Comparison of ENCODE assay signal across 9 mouse cellular contexts in the genomic region with DNA sequence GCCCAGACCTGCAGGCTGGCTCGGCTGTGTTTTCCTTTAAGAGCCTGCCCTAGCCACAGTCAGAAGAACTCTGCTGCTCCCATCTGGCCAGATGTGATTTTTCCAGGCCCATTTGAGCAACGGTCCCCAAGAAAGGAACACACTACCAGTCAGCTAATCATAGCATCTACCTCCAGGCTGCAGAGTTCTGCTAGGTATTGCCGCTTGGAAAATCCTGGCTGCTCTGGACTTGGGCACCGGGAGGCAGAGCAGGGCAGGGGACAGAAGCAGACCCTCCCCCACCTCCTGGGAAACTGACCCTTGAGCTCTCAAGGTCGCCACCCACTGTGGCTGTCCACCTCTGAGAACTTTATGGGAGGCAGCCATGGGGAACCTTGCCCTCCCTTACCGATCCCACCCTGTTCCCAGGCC. TPM values are rescaled to one million over a fixed set of nuclear protein-coding genes. Genes with fewer than 3 reads are reported as not detected.
DNase-seq lines count a peak whose midpoint lies in the region; ATAC-seq lines count a peak whose summit lies in the region.
"Had no signal": no experiment of that assay in that cellular context is flagged by ENCODE, and none has a peak within 500 bp of the region (broad histone marks: within the 10 kb centered on the region; RNA-seq: fewer than 3 reads in every experiment).

No protein-coding gene starts in this region.

- H3K4me2 ChIP-seq in hindbrain, embryonic 14.5 days (replicated peaks): no peak overlapping the region
- H3K4me2 ChIP-seq: stomach, embryonic 15.5 days had no signal

- peaks cover 38% of the 10 kb centered on the region for H3K4me1 ChIP-seq in hindbrain, embryonic 10.5 days (replicated peaks)
- H3K4me1 ChIP-seq in hindbrain, embryonic 14.5 days (replicated peaks; ENCODE audit: control insufficient read depth, insufficient read depth, low read length): no peaks in the 10 kb centered on the region; the same call in 1 of the 2 replicates
- H3K4me1 ChIP-seq in limb, embryonic 10.5 days: peaks cover 18% of the 10 kb centered on the region
- H3K4me1 ChIP-seq: stomach, embryonic 15.5 days had no signal

- peak overlapping the region; percentile 14; the same call in 1 of the 2 replicates for H3K27ac ChIP-seq in hindbrain, embryonic 10.5 days
- H3K27ac ChIP-seq in hindbrain, embryonic 14.5 days: no peak overlapping the region
- H3K27ac ChIP-seq in limb, embryonic 10.5 days: peak overlapping the region; percentile 30; the same call in 1 of the 2 replicates
- H3K27ac ChIP-seq: stomach, embryonic 15.5 days had no signal

- H3K9ac ChIP-seq in hindbrain, embryonic 14.5 days: no peak overlapping the region
- H3K9ac ChIP-seq: stomach, embryonic 15.5 days had no signal

- no peak overlapping the region for H3K4me3 ChIP-seq in hindbrain, embryonic 10.5 days
- no peak overlapping the region for H3K4me3 ChIP-seq in hindbrain, embryonic 14.5 days (replicated peaks; ENCODE audit: low read length)
- H3K4me3 ChIP-seq in limb, embryonic 10.5 days: no peak overlapping the region; the same call in 1 of the 2 replicates
- H3K4me3 ChIP-seq: stomach, embryonic 15.5 days had no signal

- no peaks in the 10 kb centered on the region for H3K36me3 ChIP-seq in hindbrain, embryonic 10.5 days
- no peaks in the 10 kb centered on the region for H3K36me3 ChIP-seq in hindbrain, embryonic 14.5 days (replicated peaks; ENCODE audit: control insufficient read depth, insufficient read depth)
- H3K36me3 ChIP-seq in limb, embryonic 10.5 days: no peaks in the 10 kb centered on the region
- H3K36me3 ChIP-seq: stomach, embryonic 15.5 days had no signal

- 36% methylated on average over 6 of the region's 6 CpGs for WGBS in hindbrain, embryonic 10.5 days
- 38% methylated on average over 6 of the region's 6 CpGs for WGBS in hindbrain, embryonic 14.5 days
- 38% methylated on average over 6 of the region's 6 CpGs for WGBS in limb, embryonic 10.5 days

- no peaks in the 10 kb centered on the region for H3K9me3 ChIP-seq in hindbrain, embryonic 10.5 days
- H3K9me3 ChIP-seq in hindbrain, embryonic 14.5 days (ENCODE audit: control insufficient read depth, low read length): no peaks in the 10 kb centered on the region
- H3K9me3 ChIP-seq in limb, embryonic 10.5 days (replicated peaks): no peaks in the 10 kb centered on the region
- H3K9me3 ChIP-seq: stomach, embryonic 15.5 days had no signal

- peak; percentile 27 for DNase-seq in hindbrain, embryonic 10.5 days (ENCODE audit: low spot score)
- DNase-seq in hindbrain, embryonic 14.5 days (ENCODE audit: low spot score): no peak
- peak; percentile 76 for DNase-seq in NIH3T3 (ENCODE audit: low read depth)
- peak; percentile 18 for DNase-seq in gastrocnemius, postnatal 10 days
- DNase-seq in limb, embryonic 10.5 days (ENCODE audit: low spot score): no peak
- DNase-seq in spleen, postnatal 36 days (ENCODE audit: low spot score in 2 of 2): no peak
- no peak for DNase-seq in cerebellum, postnatal 4 days (ENCODE audit: low spot score in 2 of 2)
- no peak for DNase-seq in left cerebral cortex, postnatal 4 days

- no peak for ATAC-seq in hindbrain, embryonic 14.5 days (ENCODE audit: low FRiP score)

- intact Hi-C loops in left cerebral cortex, postnatal 4 days (cut with DNase I): no loop called here

- no peaks in the 10 kb centered on the region for H3K27me3 ChIP-seq in hindbrain, embryonic 10.5 days (ENCODE audit: insufficient read depth, poor library complexity, severe bottlenecking)
- H3K27me3 ChIP-seq in hindbrain, embryonic 14.5 days (ENCODE audit: control insufficient read depth, insufficient read depth, low read length): no peaks in the 10 kb centered on the region
- H3K27me3 ChIP-seq in limb, embryonic 10.5 days (ENCODE audit: low read depth, poor library complexity, severe bottlenecking): no peaks in the 10 kb centered on the region

RNA-seq across cellular contexts. Expression of a gene that starts 12.4 kb away (rescaled TPM):
- 1.3 and 1.5 TPM in 2 replicates for polyA plus RNA-seq in hindbrain, embryonic 10.5 days (2016; fragmentation: Nextera tagmentation; extraction: Ambion mirVana)
- polyA plus RNA-seq in hindbrain, embryonic 14.5 days (2014; fragmentation: Nextera tagmentation; extraction: Ambion mirVana): 0.44 and 0.73 TPM in 2 replicates
- 1 to 10 TPM in 1 of 2 experiments, under 1 TPM in 1; 0.63 to 1.0 TPM for total RNA-seq in gastrocnemius, postnatal 10 days (2021)
- polyA plus RNA-seq in limb, embryonic 10.5 days (2016; fragmentation: Nextera tagmentation; extraction: Ambion mirVana): not detected in 2 replicates
- total RNA-seq in left cerebral cortex, postnatal 4 days (2021): under 1 TPM in 1 of 2 experiments, not detected in 1; 0.14 TPM
- polyA plus RNA-seq: stomach, embryonic 15.5 days had no signal

RNA-seq across cellular contexts. Expression of a gene that starts 14.6 kb away (rescaled TPM):
- polyA plus RNA-seq in hindbrain, embryonic 10.5 days (2016; fragmentation: Nextera tagmentation; extraction: Ambion mirVana): 10.4 and 10.8 TPM in 2 replicates
- polyA plus RNA-seq in hindbrain, embryonic 14.5 days (2014; fragmentation: Nextera tagmentation; extraction: Ambion mirVana): 7.2 and 8.4 TPM in 2 replicates
- total RNA-seq in gastrocnemius, postnatal 10 days (2021): 10 to 100 TPM; 52.9 to 67.6 TPM
- polyA plus RNA-seq in limb, embryonic 10.5 days (2016; fragmentation: Nextera tagmentation; extraction: Ambion mirVana): 10.2 and 13.3 TPM in 2 replicates
- total RNA-seq in left cerebral cortex, postnatal 4 days (2021): 10 to 100 TPM; 31.0 to 32.8 TPM

RNA-seq across cellular contexts. Expression of a gene that starts 23.7 kb away (rescaled TPM):
- 17.0 and 17.4 TPM in 2 replicates for polyA plus RNA-seq in hindbrain, embryonic 10.5 days (2016; fragmentation: Nextera tagmentation; extraction: Ambion mirVana)
- polyA plus RNA-seq in hindbrain, embryonic 14.5 days (2014; fragmentation: Nextera tagmentation; extraction: Ambion mirVana): not detected in 2 replicates
- total RNA-seq in gastrocnemius, postnatal 10 days (2021): not detected
- 21.5 and 36.6 TPM in 2 replicates for polyA plus RNA-seq in limb, embryonic 10.5 days (2016; fragmentation: Nextera tagmentation; extraction: Ambion mirVana)
- not detected for total RNA-seq in left cerebral cortex, postnatal 4 days (2021)

RNA-seq across cellular contexts. Expression of a gene that starts 46.9 kb away (rescaled TPM):
- polyA plus RNA-seq in hindbrain, embryonic 10.5 days (2016; fragmentation: Nextera tagmentation; extraction: Ambion mirVana): 76.2 TPM in 2 replicates
- 79.2 and 91.1 TPM in 2 replicates for polyA plus RNA-seq in hindbrain, embryonic 14.5 days (2014; fragmentation: Nextera tagmentation; extraction: Ambion mirVana)
- 10 to 100 TPM; 41.5 to 53.4 TPM for total RNA-seq in gastrocnemius, postnatal 10 days (2021)
- 79.0 and 81.8 TPM in 2 replicates for polyA plus RNA-seq in limb, embryonic 10.5 days (2016; fragmentation: Nextera tagmentation; extraction: Ambion mirVana)
- 100 to 1,000 TPM in 1 of 2 experiments, 10 to 100 TPM in 1; 98.4 to 108 TPM for total RNA-seq in left cerebral cortex, postnatal 4 days (2021)

RNA-seq across cellular contexts. Expression of a gene that starts 48.3 kb away (rescaled TPM):
- 8.0 and 10.7 TPM in 2 replicates for polyA plus RNA-seq in hindbrain, embryonic 10.5 days (2016; fragmentation: Nextera tagmentation; extraction: Ambion mirVana)
- polyA plus RNA-seq in hindbrain, embryonic 14.5 days (2014; fragmentation: Nextera tagmentation; extraction: Ambion mirVana): 8.1 and 9.1 TPM in 2 replicates
- 10 to 100 TPM in 1 of 2 experiments, 1 to 10 TPM in 1; 9.9 to 10.4 TPM for total RNA-seq in gastrocnemius, postnatal 10 days (2021)
- 6.5 and 9.0 TPM in 2 replicates for polyA plus RNA-seq in limb, embryonic 10.5 days (2016; fragmentation: Nextera tagmentation; extraction: Ambion mirVana)
- 10 to 100 TPM; 21.3 to 21.6 TPM for total RNA-seq in left cerebral cortex, postnatal 4 days (2021)

Comparison
In these comparisons a context has a peak if more than half of its experiments do, and no peak if none do; other contexts are left out.
1. DNase-seq: peak in hindbrain, embryonic 10.5 days (single experiment), NIH3T3 (single experiment) and gastrocnemius, postnatal 10 days (single experiment); none in hindbrain, embryonic 14.5 days (single experiment), limb, embryonic 10.5 days (single experiment), spleen, postnatal 36 days (0 of 2), cerebellum, postnatal 4 days (0 of 2) and left cerebral cortex, postnatal 4 days (single experiment).
2. RNA of a gene that starts 23.7 kb away (polyA plus RNA-seq): 21.5 to 36.6 TPM in limb, embryonic 10.5 days and 17.0 to 17.4 TPM in hindbrain, embryonic 10.5 days; not detected in hindbrain, embryonic 14.5 days; every median in the first group is over 10 times any median in the second.